Mouse (Mus musculus) retina, adult 2 months (tissue): ENCODE data around the gene Sft2d1.
"Not testable (repeated sequence)": the region's sequence is repeated elsewhere in the genome, so short reads cannot be mapped to it uniquely, and the experiment has no call there.

Source experiments
- DNase-seq: peaks from one replicate; pipeline ENCODE4 v3.0.0-alpha.2; 2012; ENCODE audit warnings: low read depth, low spot score

Sft2d1 gene

DNA sequence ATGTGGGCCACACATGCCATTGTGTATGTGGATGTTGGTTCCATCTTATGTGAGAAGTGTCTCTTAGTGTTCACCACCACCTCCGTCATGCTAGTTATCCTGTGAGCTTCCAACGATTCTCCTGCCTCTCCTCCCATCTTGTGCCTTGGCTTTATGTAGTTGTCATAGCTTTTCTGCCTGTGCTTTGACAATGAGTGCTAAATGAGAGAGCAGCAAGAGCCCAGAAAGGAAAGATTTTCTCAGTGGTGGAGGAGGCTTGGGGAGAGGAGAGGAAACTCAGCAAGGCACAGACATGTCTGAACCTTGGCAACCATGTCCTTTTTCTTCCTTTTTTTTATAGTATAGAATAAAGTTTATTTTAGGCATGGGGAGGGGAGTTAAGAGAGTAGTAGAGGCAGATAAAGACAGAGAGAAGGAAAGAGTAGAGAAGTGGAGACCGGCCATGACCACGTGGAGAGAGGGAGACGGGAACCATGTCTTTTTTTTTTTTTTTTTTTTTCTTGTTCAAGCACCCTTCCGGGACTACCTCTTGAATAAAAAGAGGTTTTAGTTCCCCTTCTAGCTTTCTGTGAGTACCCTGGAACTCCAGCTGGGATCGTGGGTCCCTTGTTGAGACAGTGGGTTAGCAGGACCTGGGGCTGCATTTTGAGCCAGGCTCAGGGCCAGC, 8.0 kb upstream of the Sft2d1 start:
- DNase-seq: no peak

DNA sequence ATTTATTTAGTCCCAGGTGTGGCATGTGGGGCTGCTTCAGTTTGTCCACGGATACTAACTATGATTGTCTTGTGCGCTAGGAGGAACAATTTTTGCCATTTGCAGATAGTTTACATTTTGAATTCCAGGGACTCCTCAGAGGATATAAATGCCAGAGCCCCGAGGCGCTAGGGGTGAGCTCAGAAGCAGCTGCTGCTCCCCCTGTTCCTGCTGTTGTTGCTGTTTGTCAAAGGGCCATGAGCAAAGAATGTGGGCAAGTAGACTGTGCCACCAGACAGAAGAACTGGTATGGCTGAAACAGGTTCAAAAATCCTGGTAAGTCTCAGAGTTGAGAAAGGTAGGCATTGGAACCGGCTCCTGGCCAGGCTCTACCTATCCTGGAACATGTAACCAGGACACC, 7.2 kb upstream of the Sft2d1 start:
- no peak for DNase-seq

DNA sequence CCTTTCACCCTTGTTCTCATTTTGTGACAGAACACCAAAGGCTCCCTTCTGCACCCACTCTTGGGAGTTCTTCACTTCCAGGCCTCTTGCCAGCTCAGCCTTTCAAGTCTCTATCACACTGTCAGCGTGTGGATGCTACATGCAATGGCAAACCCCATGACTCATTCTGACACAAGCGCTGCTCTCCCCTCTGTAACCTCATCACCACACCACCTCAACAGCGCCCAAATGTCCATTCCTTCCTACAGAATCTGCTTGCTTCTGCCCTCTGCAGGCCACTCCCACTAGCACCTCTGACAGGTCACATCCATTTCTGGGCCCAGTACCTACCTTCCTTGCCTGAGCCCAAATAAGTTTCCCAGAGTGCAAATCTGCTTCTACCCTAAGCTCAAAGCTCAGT, 5.1 kb upstream of the Sft2d1 start:
- DNase-seq: no peak

DNA sequence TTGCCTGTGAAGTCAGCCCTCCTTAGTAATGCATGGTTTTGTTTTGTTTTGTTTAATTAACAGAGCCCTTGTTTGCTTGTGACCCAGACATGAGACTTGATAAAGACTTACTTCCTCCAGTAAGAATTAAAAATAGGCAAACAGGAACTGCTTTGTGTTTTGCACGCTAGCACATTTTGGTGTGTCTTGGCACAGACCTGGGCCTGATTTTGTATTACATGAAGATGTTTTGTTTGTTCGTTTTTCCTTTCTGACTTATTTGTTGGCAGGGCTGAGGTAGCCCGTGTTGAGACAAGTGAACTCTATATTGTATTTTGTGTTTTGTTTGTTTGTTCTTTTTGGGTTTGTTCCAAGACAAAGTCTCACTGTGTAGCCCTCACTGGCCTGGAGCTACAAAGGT, 849 bp downstream of the Sft2d1 start:
- no peak for DNase-seq

DNA sequence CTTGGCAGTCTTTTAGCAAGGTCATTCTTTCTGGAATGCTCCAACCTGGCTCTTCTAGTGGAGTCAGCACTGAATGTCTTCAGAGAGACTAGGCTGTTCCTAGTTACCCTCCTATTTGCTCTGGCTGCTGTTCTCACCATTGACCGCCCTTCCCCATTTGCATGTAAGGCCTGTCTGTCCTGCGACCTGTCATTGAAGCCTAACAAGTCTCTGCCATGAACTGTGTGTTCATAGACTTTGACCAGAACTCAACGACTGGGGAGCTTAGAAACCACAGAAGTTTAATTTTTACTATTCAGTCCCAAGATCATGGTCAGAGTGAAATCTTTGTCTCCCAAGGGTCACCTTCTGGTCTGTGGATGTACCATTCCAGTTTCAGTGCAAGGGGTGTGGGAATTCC, 3.1 kb downstream of the Sft2d1 start:
- DNase-seq: no peak

DNA sequence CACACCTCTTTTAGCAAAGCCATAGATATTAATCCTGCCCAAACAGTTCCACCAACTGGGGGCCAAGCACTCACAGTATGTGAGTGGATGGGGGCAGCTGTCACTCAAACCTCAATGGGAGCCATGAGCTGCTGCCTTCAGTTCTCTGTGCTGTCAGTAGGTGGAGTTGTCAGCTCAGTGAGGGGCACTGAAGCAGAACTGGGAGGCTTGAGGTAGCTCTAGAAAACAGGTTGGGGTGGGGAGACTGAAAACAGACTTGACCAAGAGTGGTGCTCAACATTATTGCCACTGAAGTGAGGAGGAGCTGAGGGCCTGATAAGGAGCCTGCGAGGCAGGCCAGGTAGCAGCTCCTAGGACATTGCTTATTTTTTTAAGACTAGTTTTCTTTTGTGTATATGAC, 5.3 kb downstream of the Sft2d1 start:
- DNase-seq: no peak

DNA sequence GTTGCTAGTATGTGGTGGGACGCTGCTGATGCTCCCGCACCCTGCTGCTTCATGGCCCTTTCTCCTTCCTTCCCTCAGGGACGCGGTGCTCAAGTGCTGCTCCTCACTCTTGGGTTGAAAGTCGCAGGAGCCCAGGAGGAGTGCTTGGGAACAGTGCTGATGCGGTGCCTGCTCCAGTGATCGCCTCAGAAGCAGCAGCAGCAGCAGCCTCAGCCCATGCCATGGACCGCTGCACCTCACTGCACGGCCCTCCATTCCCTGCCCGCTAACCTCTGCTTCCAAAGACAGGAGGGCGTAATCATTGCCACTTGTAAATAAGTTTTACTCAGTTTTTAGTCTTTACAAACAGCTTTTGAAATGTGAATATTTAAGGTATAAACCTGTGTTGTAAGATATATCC, 16.0 kb downstream of the Sft2d1 start:
- not testable (repeated sequence) for DNase-seq

DNA sequence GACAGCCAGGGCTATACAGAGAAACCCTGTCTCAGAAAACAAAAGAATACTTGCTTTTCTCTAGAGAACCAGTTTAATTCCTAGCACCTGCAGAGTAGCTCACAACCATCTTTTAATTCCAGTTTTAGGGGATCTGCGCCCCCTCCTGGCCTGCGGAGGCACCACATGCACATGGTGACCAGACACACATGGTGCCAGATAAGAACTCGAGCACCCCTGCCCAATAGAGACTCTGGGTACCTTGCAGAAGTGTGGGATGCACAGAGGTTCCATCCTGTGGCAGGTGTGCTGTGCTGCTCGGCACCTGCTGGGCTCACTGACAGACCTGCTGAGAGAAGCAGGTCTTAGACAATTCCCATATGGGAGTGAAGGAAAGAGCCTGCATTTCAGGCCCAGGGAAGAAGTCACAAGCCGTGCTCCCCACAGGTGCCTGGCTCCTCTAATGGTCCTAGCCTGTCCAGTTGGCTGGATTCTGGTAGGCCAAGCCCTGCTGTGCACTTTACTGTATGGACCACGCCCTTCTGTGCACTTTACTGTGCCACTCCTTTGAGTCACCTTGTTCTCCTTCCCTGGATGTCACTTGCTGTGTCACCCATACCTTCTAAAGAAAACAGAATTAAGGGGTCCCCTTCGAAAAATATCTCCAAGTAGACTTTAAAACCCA, 17.7 kb downstream of the Sft2d1 start:
- no peak for DNase-seq

DNA sequence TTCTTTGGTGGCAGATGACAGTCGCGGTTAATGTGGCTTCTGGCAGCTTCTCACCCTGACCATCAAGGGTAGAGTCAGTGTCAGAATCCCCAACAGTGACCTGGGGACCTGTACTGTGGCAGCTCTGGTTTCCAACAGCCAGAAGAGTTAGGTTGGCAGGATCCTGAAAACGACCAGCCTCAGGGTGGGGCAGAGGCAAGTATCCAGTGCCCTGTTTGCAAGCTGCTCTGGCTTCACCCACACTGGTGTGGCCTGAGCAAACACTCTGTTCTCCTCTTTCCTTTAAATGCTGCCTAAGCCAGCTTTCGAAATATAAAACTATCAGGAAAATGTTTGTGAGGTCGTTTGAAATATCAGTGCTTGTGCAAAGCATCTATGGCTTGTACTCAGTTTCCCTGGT, 19.7 kb downstream of the Sft2d1 start:
- no peak for DNase-seq

DNA sequence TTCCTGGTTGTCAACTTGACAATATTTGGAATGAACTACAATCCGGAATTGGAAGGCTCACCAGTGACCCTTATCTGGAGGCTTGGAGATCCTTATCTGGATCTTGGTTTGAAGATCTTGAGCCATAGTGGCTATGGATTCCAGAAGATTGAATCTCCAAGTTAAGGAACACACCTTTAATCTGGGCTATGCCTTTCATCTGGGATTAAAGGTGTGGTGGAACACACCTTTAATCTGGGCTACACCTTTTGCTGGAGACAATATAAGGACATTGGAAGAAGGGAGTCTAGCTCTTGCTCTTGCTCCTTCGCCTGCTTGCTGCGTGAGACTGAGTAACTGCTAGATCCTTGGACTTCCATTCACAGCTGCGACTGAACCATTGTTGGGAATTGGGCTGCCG, 26.3 kb downstream of the Sft2d1 start, which contains the start of gene Prr18:
Prr18 (plus strand) TSS at position 301 of the 400 bp plus-strand sequence.
- DNase-seq: not testable (repeated sequence)

DNA sequence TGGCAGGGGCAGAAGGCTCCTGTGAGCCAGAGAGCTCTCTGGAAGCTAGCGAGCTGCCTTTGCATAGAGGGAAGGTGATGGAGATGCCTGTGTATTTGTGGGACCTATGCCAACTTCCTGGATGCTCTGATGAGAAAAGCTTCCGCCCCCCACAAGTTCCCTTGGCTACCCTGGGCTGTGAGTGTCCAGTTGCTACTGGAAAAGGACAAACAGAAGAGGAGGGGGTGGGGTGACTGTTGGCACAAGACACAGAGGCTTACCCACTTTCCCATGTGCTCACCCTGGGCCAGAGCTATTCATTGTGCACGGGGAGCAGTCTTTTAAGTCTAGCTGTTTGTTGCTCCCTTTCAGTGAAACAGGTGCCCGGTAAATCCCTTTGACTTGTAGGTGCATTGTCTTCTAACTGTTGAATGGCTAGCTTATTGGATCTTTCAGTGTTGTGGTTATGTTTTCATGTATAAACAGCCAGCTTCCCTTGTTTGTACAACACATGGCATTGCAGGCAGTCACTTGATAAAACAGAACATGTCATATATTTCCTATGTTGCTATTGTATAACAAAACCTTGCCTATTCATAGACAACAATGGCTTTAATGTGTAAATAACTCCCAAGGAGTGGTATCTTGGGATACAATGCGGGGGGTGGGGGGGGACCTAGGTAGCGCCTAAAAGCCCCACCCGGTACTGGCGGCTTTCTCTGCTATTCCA, 28.9 kb downstream of the Sft2d1 start:
- no peak for DNase-seq

DNA sequence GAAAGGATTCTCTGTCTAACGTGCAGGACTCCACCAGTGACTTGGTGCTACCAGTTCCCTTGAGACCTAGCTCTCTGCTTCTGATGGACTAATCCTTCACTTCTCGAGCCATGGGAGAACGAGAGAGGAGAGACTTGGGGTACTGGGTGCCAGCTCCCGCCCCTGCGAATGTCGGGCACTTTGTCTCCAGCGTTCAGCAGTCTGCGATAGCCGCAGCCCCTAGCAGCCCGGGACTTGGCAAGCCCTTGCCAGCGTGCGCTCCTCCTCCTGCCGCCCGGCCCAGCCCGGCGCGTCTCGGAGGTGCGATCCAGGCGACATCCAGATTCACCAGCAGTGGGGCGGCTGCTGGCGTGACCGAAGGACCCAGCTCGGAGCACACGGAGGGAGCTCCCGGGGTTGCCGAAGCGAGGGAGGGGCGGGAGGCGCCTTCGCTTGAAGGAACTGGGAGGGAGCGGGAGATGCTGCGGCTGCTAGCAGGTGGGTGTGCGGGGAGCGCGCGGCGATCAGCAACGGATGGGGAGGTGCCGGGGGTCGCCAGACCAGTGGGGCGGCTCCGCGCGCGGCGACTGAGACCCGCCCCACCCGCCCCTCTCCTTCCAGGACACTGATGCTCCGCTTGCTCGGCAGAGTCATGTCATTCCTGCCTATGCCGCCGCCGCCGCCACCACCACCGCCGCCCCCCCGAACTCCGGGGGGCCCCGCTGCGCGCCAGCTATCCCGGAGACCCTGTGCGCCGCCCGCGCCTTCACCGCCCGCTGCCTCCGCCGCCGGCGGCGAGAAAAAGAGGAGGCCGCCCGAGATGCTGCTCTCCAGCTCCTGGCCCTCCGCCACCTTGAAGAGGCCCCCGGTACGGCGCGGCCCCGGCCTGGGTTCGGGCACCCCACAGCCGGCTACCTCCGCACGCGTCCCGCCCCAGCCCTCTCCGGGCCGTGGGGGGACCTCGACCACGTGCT, 29.8 kb downstream of the Sft2d1 start:
- no peak for DNase-seq

DNA sequence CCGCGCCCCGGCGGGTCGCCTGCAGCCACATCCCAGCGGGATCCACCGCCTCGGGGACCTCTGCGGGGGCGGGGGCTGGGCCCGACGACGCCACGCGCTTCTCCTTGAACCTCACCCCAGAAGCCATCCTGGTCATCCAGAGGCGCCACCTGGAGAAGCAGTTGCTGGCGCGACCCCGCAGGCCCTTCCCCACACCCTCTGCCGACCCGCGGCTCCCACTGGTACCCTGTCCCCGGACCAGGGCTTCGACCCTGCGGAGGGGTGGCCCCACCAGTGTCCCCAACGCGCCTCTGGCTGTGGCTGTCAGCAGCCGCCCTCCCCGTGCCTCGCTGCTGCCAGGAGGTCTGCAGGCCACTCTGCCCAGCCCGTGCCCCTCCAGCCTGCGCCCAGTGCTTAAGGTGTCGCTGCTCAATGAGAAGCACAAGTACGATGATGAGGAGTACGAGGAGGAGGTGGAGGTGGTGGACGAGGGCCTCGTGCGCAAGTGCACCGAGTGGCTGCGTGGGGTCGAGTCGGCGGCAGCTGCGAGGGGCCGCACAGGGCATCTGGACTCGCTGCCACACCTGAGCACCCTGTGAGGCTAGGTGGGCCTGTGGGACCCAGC, 30.6 kb downstream of the Sft2d1 start:
- no peak for DNase-seq

DNA sequence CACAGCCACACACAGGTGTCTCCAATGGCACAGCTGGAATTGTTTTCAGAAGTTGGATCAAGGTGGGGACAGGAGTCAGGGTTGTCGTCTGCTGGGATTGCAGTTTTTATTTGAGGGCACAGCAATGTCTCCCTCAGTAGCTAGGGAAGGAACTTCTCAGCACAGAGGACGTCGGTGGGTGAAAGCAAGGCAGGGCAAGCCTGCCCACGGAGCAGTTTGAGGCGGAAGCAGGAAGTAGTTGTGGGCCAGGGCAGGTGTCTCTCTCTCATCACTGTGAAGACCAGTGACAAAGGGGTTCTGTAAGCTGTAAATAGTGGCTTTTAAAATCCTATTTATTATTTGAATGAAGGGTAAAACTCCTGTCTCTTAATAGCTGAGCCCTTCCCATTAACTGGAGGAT, 31.8 kb downstream of the Sft2d1 start:
- no peak for DNase-seq

DNA sequence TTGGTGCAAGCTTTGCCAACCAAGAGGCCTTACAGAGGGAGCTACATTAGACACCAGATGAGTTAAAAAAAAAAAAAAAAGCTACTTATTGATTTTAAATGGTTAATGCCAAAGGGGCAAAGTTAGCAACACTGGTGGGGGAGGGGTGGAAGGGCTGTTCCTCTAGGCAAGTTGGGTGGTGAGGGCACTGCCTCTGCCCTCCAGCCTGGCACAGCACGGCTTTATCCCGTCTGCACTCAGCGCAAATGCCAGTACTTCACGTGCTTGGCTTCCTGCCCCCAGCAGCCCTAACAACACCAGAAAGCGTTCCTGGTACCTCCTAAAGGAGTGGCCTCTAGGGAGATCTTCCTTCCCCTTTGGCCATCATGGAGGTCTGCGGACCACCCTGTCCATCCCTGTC, 32.5 kb downstream of the Sft2d1 start:
- no peak for DNase-seq

DNA sequence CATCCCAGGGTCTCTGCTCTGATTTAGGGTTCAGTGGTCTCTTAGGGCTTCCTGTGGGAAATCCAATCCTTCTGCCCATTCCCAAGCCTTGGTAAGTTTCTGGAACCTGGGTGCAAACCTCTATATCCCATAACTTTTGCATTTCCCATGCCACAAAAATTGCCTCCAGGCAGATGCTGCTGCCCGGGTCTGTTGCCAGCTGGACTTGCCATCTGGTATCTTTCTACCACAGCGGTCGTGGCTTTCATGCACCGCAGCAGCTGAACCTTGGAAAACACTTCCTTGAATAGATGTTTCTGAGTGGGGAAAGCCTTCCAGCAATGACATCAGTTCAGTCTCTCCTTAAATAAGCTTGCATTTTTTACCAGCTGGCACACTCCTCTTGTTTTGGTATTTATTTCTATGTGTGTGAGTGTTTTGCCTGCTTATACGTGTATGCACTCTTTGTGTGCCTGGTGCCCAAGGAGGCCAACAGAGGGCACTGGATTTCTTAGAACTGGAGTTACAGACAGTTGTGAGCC, 36.9 kb downstream of the Sft2d1 start:
- DNase-seq: no peak

DNA sequence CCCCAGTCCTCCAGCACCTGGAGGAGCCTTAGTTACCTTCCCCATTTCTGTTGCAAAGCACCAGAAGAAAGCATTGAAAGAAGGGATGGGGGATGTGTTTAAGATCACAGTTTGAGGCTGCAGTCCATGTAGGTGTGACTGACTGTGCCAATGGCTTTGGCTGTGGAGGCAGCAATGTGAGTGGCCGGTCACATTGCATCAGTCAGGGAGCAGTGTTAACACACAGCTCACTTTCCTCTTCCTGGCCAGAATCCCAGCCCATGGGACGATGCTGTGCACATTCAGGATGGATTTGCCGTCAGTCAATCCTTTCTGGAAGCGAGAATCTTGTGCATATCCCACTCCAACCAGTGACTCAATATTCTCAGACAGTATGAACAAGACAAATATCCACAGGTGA, 38.0 kb downstream of the Sft2d1 start:
- no peak for DNase-seq

DNA sequence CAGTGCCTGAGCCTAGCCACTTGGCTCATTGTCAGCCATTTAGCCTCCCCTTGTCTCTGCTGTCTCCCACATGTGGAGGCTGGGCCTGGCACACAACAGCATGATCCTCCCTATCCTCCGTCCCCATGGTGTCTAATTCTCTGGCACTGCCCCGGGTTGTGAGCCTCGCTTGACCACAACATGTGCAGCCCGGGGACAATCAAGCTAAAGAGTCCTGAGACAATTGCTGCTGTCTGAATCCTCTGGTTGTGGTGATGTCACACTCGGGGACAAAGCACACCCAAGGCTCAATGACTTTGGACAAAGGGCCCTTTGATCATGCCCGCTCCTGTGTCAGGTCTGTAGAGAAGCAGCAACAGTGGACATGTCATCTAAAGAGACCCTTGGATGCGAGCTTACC, 40.2 kb downstream of the Sft2d1 start:
- no peak for DNase-seq

DNA sequence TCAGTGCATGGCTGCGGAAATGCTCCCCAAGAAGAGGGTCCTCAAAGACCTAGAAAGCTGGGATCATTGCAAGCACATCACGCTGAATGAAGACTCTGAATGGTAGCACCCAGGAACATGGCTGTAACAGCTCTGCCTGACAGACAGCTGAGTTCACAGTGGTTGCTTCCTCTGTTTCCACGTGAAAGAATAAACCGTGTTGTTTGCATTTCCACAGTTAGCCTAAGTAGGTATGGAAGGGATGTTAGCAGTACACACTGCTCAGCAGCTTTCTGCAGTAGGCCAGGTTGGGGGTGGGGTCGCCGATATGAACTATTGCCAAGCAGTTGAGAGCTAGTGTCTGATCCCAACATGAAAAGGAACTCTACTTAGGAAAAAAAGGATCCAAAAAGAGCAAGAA, 44.8 kb downstream of the Sft2d1 start, which contains the start of gene T2:
T2 (plus strand) TSS at position 301 of the 400 bp plus-strand sequence.
- no peak for DNase-seq

DNA sequence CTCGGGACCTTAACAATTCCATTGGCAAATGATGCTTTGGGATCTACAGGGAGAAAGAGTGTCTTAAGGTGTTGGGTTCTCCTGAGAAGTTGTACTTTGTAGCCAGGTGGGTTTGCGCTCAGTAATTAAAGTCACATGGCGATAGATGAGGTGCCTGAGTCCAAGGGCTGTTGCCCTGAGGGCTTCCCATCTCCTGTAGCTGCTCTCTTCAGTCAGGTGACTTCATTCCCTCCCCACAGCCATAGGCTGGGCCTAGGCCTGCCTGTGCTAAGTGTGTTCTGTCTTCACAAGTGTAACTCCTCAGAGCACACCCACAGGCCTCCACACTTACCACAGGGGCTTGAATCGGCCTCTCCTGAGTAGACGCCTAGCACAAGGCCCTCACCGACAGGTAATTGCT, 46.6 kb downstream of the Sft2d1 start:
- no peak for DNase-seq

DNA sequence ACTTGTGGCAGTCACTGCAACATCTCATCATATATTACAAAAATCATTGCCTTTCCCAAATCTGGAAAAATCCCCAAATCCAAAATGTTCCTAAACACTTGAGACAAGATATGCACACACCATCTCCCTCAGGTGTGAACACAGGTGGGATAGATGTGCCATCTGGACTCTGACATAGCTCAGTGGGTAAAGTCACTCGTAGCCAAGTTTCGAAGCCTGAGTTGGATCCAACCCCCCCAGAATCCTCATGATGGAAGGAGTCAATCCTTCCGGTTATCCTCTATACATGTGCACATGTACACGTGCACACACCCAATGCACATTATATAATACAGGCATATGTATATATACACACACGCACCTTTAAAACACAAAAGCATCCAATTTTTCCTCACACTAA, 50.0 kb downstream of the Sft2d1 start:
- DNase-seq: no peak
